Mouse (Mus musculus): ENCODE measurements around the gene Itpr3.

DNA sequence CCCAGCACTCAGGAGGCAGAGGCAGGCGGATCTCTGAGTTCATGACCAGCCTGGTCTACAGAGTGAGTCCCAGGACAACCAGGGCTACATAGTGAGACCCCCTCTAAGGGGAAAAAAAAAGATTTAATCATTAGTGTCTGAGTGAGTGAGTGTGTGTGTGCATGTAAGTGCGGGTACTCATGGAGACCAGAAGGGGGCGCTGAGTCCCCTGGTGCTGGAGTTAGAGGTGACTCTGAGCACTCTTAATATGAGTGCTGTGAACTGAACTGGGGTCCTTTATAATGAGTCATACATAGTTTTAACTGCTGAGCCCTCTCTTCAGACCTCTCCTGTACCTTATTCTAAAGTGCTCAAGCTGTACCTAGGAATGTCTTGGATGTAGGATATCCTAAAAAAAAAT, 4.6 kb downstream of the Itpr3 start:
- TF ChIP-seq POLR2A (IDR thresholded peaks at IDR 0.05; ENCODE audit: control insufficient read depth, extremely low read depth, insufficient read depth, low read length, poor library complexity) = no peak
- no peak for TF ChIP-seq CTCF (IDR thresholded peaks at IDR 0.05; ENCODE audit: borderline replicate concordance, control insufficient read depth, extremely low read depth, insufficient read depth, low read length, poor library complexity)
